Mouse (Mus musculus) CH12.LX (cell line): Measurements from ENCODE around the gene Safb. TPM values are rescaled to one million over a fixed set of nuclear protein-coding genes. Genes with fewer than 3 reads are reported as not detected.
A peak's percentile ranks its signal among the peaks of the same experiment; 100 is the strongest.

Source experiments
- DNase-seq: peaks from one replicate; pipeline ENCODE4 v3.0.0-alpha.2; 2013; ENCODE audit errors: extremely low read depth
- H3K27ac ChIP-seq: 2 replicates; pipeline ENCODE4 v1.5.1; 2012; ENCODE audit warnings: low read depth, mild to moderate bottlenecking, control low read depth, moderate library complexity; ENCODE audit not compliant: insufficient read depth
- H3K27me3 ChIP-seq: replicated peaks from 2 replicates; pipeline ENCODE3; 2012; ENCODE audit warnings: inconsistent platforms
- H3K36me3 ChIP-seq, 2 experiments: replicated peaks in 1 of 2; 2 replicates each; pipeline versions ENCODE3 to v1.6.1; 2012; ENCODE audit warnings: inconsistent platforms in 1 of 2, low read length in 1 of 2, mild to moderate bottlenecking in 1 of 2, mixed read lengths in 1 of 2, moderate library complexity in 1 of 2; ENCODE audit not compliant: control insufficient read depth in 1 of 2, insufficient read depth in 1 of 2
- H3K4me1 ChIP-seq, 2 experiments: 2 replicates each; pipeline ENCODE4 v1.6.1; 2012; ENCODE audit warnings: inconsistent platforms in 1 of 2, moderate library complexity in 1 of 2; ENCODE audit not compliant: insufficient read depth in 2 of 2, control insufficient read depth in 1 of 2
- H3K4me2 ChIP-seq: 2 replicates; pipeline ENCODE4 v1.6.1; 2012; ENCODE audit warnings: low read depth, mild to moderate bottlenecking, control low read depth; ENCODE audit not compliant: poor library complexity, insufficient read depth, severe bottlenecking
- H3K4me3 ChIP-seq, 3 experiments: fragments of 150-350 bp in 1 of 3; sonication (generic) in 1 of 3; replicated peaks in 1 of 3; 2 replicates each; pipeline versions ENCODE3 to v1.5.1; 2011 to 2012; ENCODE audit warnings: low read depth in 2 of 3, low read length in 2 of 3, mild to moderate bottlenecking in 2 of 3, moderate library complexity in 2 of 3, control low read depth in 1 of 3, improper control_type of control experiment in 1 of 3, inconsistent platforms in 1 of 3, mixed read lengths in 1 of 3; ENCODE audit not compliant: poor library complexity in 1 of 3
- H3K79me2 ChIP-seq: replicated peaks from 2 replicates; pipeline ENCODE4 v1.6.1; 2012; ENCODE audit warnings: mild to moderate bottlenecking, moderate library complexity; ENCODE audit not compliant: control insufficient read depth, poor library complexity, insufficient read depth, severe bottlenecking; ENCODE audit errors: extremely low read depth
- H3K9ac ChIP-seq: 2 replicates; pipeline ENCODE4 v1.6.1; 2012; ENCODE audit warnings: low read depth, mild to moderate bottlenecking, control low read depth, moderate library complexity; ENCODE audit not compliant: insufficient read depth
- H3K9me3 ChIP-seq: replicated peaks from 2 replicates; pipeline ENCODE3; 2012; ENCODE audit warnings: low read length, inconsistent platforms, mixed read lengths
- BHLHE40 ChIP-seq: IDR thresholded peaks from 2 replicates; pipeline ENCODE4 v1.6.1; 2011; ENCODE audit warnings: mild to moderate bottlenecking, low read depth, low read length, improper control_type of control experiment
- CHD2 ChIP-seq: IDR thresholded peaks from 2 replicates; pipeline ENCODE4 v1.6.1; 2011; ENCODE audit warnings: low read length, improper control_type of control experiment
- CTCF ChIP-seq, 2 experiments: IDR thresholded peaks in 1 of 2; conservative IDR thresholded peaks in 1 of 2; 2 replicates each; pipeline ENCODE4 v1.5.1; 2011 to 2012; ENCODE audit warnings: low read depth in 2 of 2, low read length in 2 of 2, improper control_type of control experiment in 1 of 2, inconsistent platforms in 1 of 2, mild to moderate bottlenecking in 1 of 2, moderate library complexity in 1 of 2
- E2F4 ChIP-seq: IDR thresholded peaks from 2 replicates; pipeline ENCODE4 v1.6.1; 2011; ENCODE audit warnings: low read depth, low read length, improper control_type of control experiment; ENCODE audit not compliant: insufficient replicate concordance
- ELF1 ChIP-seq: IDR thresholded peaks from 2 replicates; pipeline ENCODE4 v1.6.1; 2014; ENCODE audit warnings: low read depth, mild to moderate bottlenecking, inconsistent platforms, low read length, improper control_type of control experiment
- JUN ChIP-seq: IDR thresholded peaks from 2 replicates; pipeline ENCODE4 v1.6.1; 2011; ENCODE audit warnings: low read depth, mild to moderate bottlenecking, low read length, improper control_type of control experiment, moderate library complexity; ENCODE audit not compliant: insufficient read depth
- JUND ChIP-seq: conservative IDR thresholded peaks from 2 replicates; pipeline ENCODE4 v1.6.1; 2011; ENCODE audit warnings: low read depth, low read length, improper control_type of control experiment
- MYC ChIP-seq: IDR thresholded peaks from 2 replicates; pipeline ENCODE4 v1.6.1; 2011; ENCODE audit warnings: low read depth, mild to moderate bottlenecking, improper control_type of control experiment, low read length
- NRF1 ChIP-seq: IDR thresholded peaks from 2 replicates; pipeline ENCODE4 v1.6.1; 2014; ENCODE audit warnings: low read depth, mild to moderate bottlenecking, inconsistent platforms, low read length, improper control_type of control experiment, moderate library complexity
- POLR2AphosphoS2 ChIP-seq: IDR thresholded peaks from 2 replicates; pipeline ENCODE4 v1.6.1; 2011; ENCODE audit warnings: low read depth, low read length, improper control_type of control experiment
- RAD21 ChIP-seq: IDR thresholded peaks from 2 replicates; pipeline ENCODE4 v1.6.1; 2011; ENCODE audit warnings: low read depth, mild to moderate bottlenecking, low read length, improper control_type of control experiment, moderate library complexity
- TBP ChIP-seq: conservative IDR thresholded peaks from 2 replicates; pipeline ENCODE4 v1.6.1; 2011; ENCODE audit warnings: low read depth, low read length, improper control_type of control experiment
- USF1 ChIP-seq: IDR thresholded peaks from 2 replicates; pipeline ENCODE4 v1.6.1; 2014; ENCODE audit warnings: low read depth, mild to moderate bottlenecking, inconsistent platforms, low read length, improper control_type of control experiment
- ZNF384 ChIP-seq: IDR thresholded peaks from 2 replicates; pipeline ENCODE4 v1.6.1; 2012; ENCODE audit warnings: low read depth, low read length, improper control_type of control experiment, inconsistent platforms
- dilution Hi-C: fragments of 300-500 bp; cut with MboI; formaldehyde crosslinking; loops from 2 replicates; pipeline ENCODE4 v1.14.3; 2020; ENCODE audit warnings: low sequenced_read_pairs; ENCODE audit not compliant: extremely low pct_unique_long_range_greater_than_20kb, extremely low pct_ligation_motif_present
- in situ Hi-C: fragments of 300-500 bp; cut with MboI; formaldehyde crosslinking; loops from 3 replicates; pipeline ENCODE4 v1.14.3; 2019; ENCODE audit warnings: low sequenced_read_pairs, low pct_ligation_motif_present, low pct_unique_long_range_greater_than_20kb, mixed read lengths
- polyA plus RNA-seq: library from polyadenylated mRNA; unstranded; fragments of >175 nt; gene quantifications from 2 replicates; pipeline ENCODE4 v1.2.1, GENCODE M21; 2012; ENCODE audit warnings: low read depth; ENCODE audit not compliant: insufficient read length
- total RNA-seq, 2 experiments: library from RNA; depleted of rRNA; stranded (reverse); fragments of 300-350 nt in 1 of 2; fragments of >200 nt in 1 of 2; gene quantifications; 2 replicates each; pipeline ENCODE4 v1.2.3; 2012 to 2014

Gene Safb
- total and polyA plus RNA-seq, 3 experiments = 25.4 to 135 (median 75.9) TPM

DNA sequence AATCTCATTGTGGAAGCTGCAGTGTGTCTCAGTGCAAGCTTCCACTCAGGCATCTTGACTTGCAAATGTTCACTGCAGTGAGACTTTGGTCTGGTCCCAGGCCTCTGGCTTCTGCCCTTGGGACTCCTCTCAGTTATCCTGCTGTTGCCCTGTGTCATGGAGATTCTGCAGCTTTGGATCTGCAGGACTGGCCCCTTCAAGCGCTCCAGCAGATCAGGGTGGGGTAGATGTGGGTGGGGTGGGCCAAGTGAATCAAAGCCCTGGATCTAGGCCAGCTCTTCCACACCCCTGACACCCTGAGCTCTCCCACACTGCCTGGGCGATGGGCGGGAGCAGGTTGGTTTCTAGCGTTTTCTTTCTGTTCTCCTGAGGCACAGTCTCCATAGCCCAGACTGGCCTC lies 47.2 kb downstream of the Safb start:
- H3K27ac ChIP-seq = no peak overlapping the region
- H3K4me2 ChIP-seq = no peak overlapping the region
- H3K27me3 ChIP-seq = no peaks in the 10 kb centered on the region
- peaks cover 0 to 2% of the 10 kb centered on the region in 2 experiments for H3K36me3 ChIP-seq
- H3K79me2 ChIP-seq = peaks cover 7% of the 10 kb centered on the region; the same call in 1 of the 2 replicates
- in situ Hi-C loops = no loop called here
- TF ChIP-seq ZNF384 (no peak), E2F4 (no peak), MYC (no peak), JUN (no peak), POLR2AphosphoS2 (no peak), TBP (no peak), USF1 (no peak)
- TF ChIP-seq, all 38 proteins: peak for 0
- Histone ChIP-seq H3K9me3 (no peaks in the 10 kb centered on the region), H3K9ac (no peak overlapping the region), H3K4me3 (no peak overlapping the region), H3K4me1 (peaks cover 14 to 56% of the 10 kb centered on the region in 2 experiments)
- dilution Hi-C loops = no loop called here
- no peak for DNase-seq

DNA sequence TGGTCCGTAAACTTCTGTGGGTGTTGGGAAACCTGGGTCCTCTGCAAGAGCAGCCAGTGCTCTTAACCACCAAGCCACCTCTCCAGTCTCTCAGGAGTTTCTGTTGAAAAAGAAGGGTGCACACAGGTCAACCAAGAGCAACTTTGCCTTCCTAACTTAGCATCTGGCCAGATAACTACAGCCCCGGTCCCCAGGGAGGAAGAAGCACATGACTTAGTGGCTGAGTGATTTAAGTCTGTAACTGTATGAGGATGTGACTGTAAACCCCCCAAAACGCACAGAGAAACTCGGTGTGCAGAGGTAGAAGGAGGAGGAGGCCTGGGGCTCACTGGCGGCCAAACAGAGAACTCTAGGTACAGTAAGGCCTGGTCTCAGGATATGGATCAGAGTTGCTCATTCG lies 49.4 kb downstream of the Safb start:
- peak; percentile 73 for DNase-seq
- Histone ChIP-seq H3K27me3 (no peaks in the 10 kb centered on the region), H3K79me2 (peaks cover 7% of the 10 kb centered on the region; the same call in 1 of the 2 replicates), H3K4me1 (peaks cover 11 to 40% of the 10 kb centered on the region in 2 experiments), H3K9ac (no peak overlapping the region), H3K27ac (no peak overlapping the region), H3K9me3 (no peaks in the 10 kb centered on the region), H3K4me2 (no peak overlapping the region), H3K4me3 (no peak overlapping the region), H3K36me3 (no peaks in the 10 kb centered on the region)
- in situ Hi-C loops = no loop called here
- dilution Hi-C loops = no loop called here
- TF ChIP-seq BHLHE40 = peak; percentile 62
- no peak for TF ChIP-seq POLR2AphosphoS2
- no peak for TF ChIP-seq NRF1

DNA sequence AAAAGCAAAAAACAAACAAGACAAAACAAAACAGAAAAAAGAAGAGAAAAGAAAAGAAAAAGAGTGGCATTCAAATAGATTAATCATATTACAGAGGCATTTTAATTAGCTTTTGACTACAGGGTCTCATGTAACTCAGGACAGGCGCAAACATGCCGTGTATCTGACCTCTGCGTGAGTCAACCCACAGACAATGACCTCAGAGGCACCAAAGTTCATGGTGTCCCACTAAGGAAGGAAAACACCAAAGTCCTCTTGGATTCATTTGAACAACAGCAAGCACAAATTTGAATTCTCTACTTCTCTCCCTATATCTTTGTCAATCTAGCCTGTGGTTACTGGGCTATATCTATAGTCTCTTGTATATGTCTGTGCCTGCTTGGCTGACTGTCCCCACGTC lies 58.6 kb downstream of the Safb start:
- no peak overlapping the region for H3K4me3 ChIP-seq
- H3K36me3 ChIP-seq = no peaks in the 10 kb centered on the region
- no peak overlapping the region for H3K4me2 ChIP-seq
- DNase-seq = no peak
- H3K4me1 ChIP-seq = peaks cover 0 to 3% of the 10 kb centered on the region in 2 experiments; a peak in 1 of 4 replicates
- H3K27ac ChIP-seq = no peak overlapping the region
- H3K79me2 ChIP-seq = no peaks in the 10 kb centered on the region
- no peaks in the 10 kb centered on the region for H3K9me3 ChIP-seq
- dilution Hi-C loops = no loop called here
- no peak for TF ChIP-seq ELF1
- TF ChIP-seq RAD21 = no peak
- no peak for TF ChIP-seq CHD2
- no peak for TF ChIP-seq CTCF (conservative IDR thresholded peaks at IDR 0.05 in 1 of 2, IDR thresholded peaks at IDR 0.05 in 1 of 2; ENCODE audit: low read depth in 2 of 2, low read length in 2 of 2)
- no peak for TF ChIP-seq JUND
- TF ChIP-seq BHLHE40 = no peak
- H3K9ac ChIP-seq = no peak overlapping the region
- in situ Hi-C loops = no loop called here
- no peaks in the 10 kb centered on the region for H3K27me3 ChIP-seq
